Mouse (Mus musculus) heart, postnatal 4 days (tissue): Measurements from ENCODE around the gene Cep89. TPM values are rescaled to one million over a fixed set of nuclear protein-coding genes. Genes with fewer than 3 reads are reported as not detected.

Experiments
- DNase-seq: peaks from one replicate; pipeline ENCODE4 v3.0.0; 2021
- total RNA-seq, 2 experiments: library from RNA; stranded (reverse); gene quantifications; 2 replicates each; pipeline ENCODE4 v1.2.3; 2021

The Cep89 gene
- total RNA-seq, 2 experiments from 2014 or later: 26.4 to 26.6 TPM

DNA sequence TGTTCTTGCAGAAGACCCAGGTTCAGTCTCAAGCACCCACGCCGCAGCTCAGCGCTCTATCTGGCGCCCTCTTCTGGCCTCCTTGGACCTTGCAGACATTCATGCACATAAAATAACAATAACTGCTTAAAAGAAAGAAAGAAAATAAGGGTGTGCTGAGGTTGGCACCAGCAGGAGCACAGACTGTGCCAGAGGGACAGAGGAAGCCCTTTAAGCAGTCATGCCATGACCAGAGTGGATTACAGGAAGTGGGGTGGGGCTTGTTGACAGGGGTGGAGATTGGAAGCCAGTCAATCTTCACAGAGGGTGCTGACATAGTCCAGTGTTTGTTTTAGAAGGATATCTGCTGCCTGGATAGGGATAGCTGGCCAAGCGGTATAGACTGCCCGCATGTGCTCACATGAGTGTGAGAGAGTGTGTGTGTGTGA is 10.3 kb upstream of the Cep89 start:
- DNase-seq: peak; percentile 50

- DNase-seq: no peak
Measured at GRCm38 (mm10) chr7:35388694-35389093, 8.1 kb upstream of the Cep89 start.

DNA sequence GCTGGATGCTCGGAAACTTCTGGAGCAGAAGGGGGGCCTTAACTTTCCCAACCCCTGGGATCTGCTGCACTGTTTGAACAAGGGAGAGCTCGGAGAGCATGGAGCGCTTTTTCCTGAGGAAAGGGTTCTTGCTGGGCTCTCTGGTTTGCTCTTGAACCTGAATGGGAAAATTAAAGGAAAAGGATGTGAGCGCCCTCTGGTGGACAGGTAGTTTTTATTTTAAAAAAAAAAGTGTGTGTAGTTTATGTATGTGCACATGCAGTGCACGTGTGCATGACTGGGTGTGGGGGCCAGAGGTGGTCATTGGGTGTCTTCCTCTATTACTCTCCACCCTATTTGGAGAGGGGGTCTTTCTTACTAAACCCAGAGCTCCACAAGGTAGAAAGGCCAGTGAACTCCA is 3.9 kb upstream of the Cep89 start:
- peak; percentile 45 for DNase-seq

DNA sequence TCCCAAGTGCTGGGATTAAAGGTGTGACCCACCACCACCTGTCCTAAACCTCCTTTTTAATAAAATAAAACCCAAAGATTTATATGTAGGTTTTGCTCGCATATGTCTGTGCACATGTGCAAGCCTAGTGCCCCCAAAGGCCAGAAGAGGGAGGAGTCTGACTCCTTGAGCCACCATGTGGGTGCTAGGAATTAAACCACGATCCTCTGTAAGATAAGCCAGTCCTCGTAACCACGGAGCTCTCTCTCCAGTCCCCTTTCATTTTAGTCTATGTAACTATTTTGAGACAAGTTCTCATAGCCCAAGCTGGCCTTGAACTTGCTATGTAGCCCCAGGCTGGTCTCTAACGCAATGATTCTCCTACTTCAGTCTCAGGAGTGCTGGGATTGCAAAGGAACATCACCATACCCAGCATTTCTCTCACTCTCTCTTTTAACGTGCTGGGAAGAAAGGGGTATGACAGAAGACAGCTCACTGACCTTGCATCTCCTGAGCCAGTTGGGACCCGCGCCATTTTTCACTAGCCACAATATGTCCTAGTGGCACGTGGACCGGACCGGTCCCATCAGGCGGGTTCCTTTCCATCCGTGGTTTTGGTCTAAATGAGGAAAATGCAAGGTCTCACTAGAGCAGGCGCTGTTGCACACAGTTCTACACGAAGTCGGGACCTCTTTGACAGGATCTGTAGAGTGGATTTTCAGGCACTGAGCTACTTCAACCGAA is 940 bp upstream of the Cep89 start:
- DNase-seq: peak; percentile 24

DNA sequence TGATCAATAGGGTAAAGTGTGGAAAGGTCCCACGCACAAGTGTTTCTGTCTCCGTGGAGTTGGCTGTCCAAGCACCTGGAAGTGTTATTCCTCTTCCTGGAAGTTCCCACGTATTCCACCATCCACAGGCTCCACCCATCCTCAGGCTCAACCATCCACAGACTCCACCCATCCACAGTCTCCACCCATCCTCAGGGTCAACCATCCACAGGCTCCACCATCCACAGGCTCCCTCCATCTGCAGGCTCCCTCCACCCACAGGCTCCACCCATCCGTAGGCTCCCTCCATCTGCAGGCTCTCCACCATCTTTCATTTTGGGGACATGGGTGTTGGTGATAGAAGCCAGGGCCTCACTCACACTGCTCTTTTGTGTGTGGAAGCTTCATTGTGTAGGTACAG is 4.3 kb downstream of the Cep89 start:
- DNase-seq: no peak

- no peak for DNase-seq
Measured at GRCm38 (mm10) chr7:35415226-35415625, 18.4 kb downstream of the Cep89 start.

GRCm38 (mm10) chr7:35415801-35416653 is 19.2 kb downstream of the Cep89 start:
- no peak for DNase-seq

DNA sequence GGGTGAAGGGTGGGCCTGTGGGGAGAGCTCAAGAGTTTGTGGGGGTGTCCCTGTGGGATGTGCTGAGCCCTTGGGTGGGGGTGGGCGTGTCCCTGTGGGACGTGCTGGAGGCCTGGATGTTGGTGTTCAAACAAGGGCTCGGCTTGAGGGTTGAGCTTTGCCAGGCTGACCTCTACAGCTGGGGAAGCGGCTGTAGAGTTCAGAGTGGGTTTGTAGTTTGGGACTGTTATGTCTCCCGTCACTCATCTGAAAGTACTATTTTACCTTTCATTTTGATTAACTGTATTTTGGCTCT is 19.8 kb downstream of the Cep89 start:
- no peak for DNase-seq

GRCm38 (mm10) chr7:35423071-35423470 is 26.2 kb downstream of the Cep89 start:
- DNase-seq: no peak

DNA sequence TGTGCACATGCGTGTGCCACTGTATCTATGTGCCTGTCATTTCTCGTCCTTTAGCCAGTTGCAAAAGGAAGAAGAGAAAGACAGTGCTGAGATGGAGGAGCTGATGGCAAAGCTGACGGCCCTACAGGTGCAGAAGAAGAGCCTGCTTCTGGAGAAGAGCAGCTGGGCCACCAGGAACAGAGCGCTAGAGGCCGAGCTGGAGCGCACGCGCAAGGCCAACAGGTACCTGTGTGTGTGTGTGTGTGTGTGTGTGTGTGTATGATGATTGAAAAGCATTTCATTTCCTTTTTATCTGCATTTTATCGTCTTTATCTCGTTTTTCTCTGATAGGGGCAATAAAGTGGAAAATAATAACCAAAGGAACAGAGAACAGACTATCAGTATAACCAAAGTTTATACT is 31.3 kb downstream of the Cep89 start:
- no peak for DNase-seq

GRCm38 (mm10) chr7:35435266-35435665 is 38.4 kb downstream of the Cep89 start:
- DNase-seq: no peak

DNA sequence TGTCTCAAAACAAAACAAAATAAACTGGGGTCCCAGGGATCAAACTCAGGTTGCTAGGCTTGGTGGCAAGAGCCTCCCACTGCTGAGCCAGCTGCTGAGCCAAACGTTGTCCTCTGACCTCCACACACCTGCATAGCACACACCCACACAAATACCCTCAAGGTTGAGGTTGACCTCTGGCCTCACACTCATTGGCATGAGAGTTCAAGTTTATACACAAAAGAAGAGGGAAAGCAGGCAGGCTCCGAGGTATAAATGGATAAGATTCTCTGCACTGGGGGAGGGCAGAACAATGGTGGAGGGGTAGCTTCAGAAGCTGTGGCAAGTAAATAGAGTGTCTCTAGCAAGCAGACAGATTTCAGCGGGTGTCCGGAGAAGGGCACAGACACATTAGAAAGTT is 50.7 kb downstream of the Cep89 start:
- no peak for DNase-seq

GRCm38 (mm10) chr7:35447996-35448846 is 51.4 kb downstream of the Cep89 start, which contains the start of gene Slc7a9:
Gene Slc7a9, plus strand, starts transcription at chr7:35448796.
- no peak for DNase-seq

- no peak for DNase-seq
Measured at GRCm38 (mm10) chr7:35448867-35449266, 52.0 kb downstream of the Cep89 start.

GRCm38 (mm10) chr7:35456091-35456814 is 59.4 kb downstream of the Cep89 start:
- no peak for DNase-seq

- no peak for DNase-seq
Measured at GRCm38 (mm10) chr7:35460971-35461370, 64.1 kb downstream of the Cep89 start.

- no peak for DNase-seq
Measured at GRCm38 (mm10) chr7:35465027-35465426, 68.2 kb downstream of the Cep89 start.

- no peak for DNase-seq
Measured at GRCm38 (mm10) chr7:35467856-35468255, 71.0 kb downstream of the Cep89 start.

DNA sequence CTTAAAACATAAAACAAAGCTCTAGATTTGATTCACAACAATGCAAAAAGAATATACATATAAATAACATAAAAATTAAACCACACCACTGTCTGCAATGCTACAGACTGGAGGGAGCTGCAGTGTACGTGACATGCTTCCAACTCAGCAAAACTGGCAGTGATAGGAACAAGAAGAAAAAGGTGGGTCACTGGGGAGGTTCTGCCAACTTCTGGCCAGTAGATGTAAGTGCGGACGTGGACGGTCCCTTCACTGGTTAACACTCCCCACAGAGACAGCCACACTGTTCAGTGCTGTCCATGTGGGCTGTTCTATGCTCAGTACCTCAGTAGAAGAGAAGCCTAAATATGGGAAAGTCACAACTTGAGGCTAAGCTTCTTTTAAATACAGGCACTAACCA is 74.0 kb downstream of the Cep89 start:
- no peak for DNase-seq

DNA sequence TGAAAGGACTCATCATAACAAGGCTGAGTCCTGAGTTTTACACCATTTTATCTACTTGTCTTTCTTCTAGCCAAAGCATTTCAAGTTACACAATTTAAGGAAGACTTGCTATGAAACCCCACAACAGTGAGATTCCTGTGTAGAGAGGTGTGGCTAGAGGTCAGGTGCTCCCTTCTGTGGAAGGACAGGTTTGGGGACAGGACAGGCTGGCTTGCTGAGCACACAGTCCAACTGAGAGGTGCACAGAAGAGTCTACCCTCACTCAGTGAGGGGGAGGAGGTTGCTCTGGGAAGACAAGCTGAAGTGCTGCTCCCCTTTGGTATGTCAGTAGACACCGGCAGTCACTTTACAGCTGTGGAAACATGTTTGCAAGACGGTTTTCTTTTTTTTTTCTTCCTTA is 79.6 kb downstream of the Cep89 start:
- no peak for DNase-seq

GRCm38 (mm10) chr7:35485126-35485525 is 88.3 kb downstream of the Cep89 start:
- peak; percentile 14 for DNase-seq

GRCm38 (mm10) chr7:35486553-35486952 is 89.7 kb downstream of the Cep89 start:
- no peak for DNase-seq
